Mouse (Mus musculus): ENCODE results near the gene Aqp2. TPM values are rescaled to one million over a fixed set of nuclear protein-coding genes. Genes with fewer than 3 reads are reported as not detected.

Aqp2 gene
- total RNA-seq, 2 experiments from 2014 or later: not detected

DNA sequence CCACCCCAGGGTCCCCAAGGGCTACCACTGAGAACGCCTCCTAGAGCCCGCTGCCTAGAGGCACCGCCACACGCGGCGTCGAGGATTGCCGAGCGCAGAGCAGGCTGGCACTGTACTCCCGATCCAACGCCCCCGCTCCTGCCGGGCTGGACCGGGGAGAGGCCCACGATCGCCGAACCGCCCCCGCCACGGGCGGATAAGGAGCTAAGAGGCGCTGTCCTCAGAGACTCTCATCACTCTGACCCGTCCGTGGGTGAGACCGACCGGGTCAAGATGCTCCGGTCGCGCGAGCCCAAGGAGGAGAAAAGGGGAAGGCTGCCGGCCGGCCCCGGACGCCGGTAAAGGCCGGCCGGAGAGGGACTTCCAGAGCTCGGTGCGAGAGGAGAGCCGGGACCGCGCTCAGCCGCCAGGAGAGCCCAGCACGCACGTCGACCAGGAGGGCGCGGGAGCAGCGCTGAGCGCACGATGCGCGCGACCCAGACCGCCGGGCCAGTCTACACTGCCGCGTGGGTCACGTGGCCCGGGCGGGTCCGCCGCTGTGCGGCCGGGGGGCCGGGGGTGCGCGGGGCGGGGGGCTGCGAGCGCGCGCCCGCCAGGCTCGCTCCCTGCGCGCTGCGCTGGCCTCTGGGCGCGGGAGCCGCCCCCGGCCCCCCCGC is 11.7 kb downstream of the Aqp2 start, which contains the start of gene Aqp5:
Aqp5 (plus strand) TSS at position 354 of the 656 bp plus-strand sequence.
- no peak for DNase-seq

DNA sequence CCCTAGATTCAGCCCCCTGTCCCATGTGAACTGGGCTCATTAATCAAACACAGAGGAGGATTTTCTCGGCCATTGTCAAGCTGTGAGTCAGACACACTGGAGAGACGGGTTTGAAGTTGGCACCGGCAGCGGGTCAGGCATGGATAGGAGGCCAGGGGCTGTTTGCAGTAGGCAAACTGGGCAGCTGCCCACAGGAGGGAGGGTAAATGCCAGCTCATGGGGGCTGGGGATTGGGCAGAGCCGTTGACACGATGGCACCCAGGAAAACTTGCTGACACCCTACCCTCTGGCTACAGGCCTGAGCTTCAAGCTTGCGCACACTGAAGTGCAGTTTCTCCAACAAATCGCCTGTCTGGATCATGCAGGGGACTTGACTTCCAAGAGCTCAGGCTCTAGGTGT is 13.3 kb downstream of the Aqp2 start:
- DNase-seq: no peak

DNA sequence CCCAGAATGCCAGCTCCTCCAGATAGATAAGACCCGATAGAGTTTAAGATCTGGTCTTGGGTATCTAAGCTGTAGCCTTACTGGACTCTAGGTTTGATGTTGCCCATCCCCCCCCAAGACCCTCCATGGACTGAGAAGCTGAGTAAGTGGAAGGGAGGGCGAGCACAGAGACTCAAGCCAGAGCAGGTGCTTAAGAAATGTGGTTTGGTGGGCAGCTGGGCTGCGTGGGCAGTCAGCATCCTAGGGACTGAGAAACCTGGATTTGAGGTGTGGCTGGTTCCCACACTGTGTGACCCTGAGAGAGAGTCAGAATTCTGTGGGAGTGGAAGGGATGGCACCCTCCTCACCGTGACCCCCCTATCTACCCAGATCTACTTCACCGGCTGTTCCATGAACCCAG is 14.0 kb downstream of the Aqp2 start:
- no peak for DNase-seq

DNA sequence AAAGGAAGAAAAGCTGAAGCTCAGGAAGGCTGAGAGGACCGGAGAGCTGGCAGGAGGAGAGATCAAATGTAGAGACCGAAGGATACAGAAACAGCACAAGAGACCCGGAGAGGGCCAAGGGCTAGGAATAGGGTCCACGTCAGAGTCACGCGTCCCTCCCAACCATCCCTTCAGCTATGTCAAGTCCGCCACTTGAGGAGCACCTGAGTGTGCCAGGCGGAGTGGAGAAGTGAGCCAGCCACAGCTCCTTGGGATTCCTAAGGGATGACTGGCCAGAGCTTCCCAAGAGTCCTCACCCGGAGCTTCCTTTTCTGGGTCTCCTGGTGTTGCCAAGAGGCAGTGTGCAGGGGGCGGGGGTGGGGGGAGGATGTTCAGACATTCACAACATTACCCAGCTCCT is 16.1 kb downstream of the Aqp2 start:
- DNase-seq: no peak

DNA sequence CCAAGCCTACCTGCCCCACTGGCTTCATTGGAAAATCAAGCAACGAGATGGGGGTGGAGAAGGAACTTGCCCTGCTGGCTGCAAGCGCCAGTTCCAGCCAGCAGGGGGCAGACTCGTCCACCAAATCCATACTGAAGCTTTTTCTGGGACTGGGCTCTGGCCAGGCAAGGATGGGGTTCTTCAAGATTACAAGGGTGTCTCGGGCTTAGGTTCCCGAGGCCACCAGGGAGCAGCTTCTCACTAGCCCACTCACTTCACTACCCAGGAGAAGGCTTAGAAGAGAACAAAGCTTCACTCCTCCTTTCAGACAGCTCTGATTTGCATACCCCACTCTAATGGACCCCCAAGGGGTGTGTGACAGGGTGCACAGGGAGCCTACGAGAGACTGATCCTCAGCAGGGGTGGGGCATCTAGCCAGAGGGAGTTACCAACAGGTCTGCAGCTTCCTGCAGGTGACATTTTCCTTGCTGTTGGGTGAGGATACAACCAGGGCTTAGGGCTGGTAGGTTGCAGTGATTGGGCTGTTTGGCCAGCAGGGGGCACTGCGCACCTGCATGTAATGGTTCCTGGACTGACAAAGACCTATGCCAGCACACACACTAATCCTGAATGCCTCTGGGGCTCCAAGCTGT is 17.3 kb downstream of the Aqp2 start:
- peak; percentile 76 to 89 for DNase-seq

DNA sequence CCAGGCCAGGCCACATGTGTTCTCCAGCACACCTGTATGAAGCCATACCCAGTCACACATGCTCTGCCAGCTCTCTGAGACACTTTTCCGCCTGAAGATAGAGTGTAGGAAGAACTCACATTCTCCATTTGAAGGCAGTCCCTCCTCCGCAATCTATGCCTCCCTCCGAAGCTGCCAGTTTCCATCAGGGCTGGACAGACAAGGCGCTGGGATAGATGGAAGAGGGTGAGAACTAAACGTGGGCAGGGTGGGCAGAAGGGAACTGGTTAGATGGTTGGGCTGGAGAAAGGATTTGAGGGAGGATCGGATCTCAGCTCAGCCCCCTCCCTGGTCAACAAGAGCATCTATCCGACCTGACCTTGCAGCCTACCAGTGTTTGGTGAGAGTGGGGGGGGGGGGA is 18.0 kb downstream of the Aqp2 start:
- DNase-seq: no peak

DNA sequence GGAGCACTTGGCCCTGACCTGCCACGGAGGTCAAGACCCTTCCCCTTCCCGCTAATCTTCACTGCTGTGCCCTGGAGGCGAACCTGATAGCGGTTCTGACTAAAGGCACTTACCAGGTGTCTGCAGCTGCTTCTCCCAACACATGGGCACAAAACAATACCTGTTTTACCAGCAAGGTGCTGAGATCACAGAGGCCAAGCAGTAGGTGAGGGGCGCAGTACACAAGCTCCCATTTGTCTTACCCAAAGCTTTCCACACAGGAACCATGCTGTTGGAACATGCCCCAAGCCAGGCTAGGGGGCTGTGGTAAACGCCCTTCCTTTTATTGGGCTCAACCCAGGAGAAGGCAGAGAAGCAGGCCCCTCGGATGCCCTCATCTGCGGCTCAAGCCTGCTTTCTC is 18.7 kb downstream of the Aqp2 start:
- DNase-seq: no peak

DNA sequence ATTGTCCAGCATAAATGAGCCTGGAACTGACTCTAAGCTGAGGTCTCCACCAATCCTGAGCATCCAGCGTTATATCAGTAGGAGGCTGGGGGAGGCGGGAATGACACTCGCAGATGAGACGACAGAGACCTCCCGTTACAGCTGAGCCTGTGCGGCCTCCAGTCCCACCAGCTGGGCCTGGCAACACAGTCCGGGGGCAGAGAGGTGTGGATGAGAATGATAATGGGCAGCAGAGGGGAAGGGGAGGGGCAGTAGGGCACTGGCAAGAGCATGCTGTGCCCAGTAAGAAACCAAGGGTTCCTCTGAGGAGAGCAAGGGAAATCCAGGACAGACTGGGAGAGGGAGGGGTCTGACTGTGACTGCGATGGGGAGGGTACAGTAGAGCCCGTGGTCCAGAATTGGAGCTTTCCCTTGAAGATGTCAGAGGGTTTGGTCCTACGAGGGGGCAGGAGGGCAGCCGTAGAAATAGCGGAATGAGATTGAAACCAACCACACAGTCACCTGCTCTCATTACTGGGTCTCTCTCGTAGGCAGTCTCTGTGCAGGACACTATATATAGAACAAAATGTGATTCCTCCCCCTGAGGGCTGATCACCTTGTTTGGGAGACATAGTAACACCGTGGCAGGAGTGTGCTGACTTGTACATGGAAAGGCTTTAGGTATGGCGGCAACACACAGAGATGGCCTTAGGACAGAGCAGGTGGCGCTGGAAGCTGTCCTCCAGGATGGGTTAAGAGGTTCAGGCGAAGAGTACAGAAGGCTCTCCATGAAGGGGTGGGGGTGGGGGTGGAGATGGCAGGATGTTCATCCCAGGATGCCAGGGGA is 20.6 kb downstream of the Aqp2 start:
- no peak for DNase-seq

DNA sequence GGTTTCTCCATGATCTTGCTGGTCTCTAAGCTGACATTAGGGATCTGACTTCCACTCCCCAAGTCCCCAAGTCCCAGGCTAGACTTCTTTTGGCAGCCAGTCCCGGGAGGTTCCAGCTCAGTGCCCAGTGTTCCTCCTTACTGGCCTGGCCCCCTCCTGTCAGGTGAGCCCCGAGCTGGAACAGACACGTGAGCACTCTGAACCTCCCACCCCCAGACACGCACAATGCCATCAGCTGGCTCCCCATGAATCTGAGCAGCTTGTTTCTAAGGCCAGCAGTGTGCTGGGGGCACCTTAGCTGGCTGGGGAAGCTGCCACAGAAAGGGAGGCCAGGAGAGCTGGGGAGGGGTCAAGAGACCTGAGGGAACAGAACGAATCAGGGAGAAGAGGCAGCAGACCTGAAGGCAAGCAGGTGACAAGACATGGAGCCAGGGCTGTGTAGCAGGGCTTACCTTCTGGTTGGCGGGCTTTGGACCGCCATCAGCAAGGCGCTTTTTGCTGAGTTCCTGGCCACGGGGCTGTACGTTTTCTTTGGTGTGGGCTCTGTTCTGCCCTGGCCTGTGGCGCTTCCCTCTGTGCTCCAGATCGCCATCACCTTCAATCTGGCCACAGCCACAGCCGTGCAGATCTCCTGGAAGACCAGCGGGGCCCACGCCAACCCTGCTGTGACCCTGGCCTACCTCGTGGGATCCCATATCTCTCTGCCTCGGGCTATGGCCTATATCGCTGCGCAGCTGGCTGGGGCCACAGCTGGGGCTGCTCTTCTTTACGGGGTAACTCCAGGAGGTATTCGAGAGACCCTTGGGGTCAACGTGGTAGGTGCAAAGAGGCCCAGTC is 22.3 kb downstream of the Aqp2 start, which contains the start of gene Aqp6:
Aqp6 (plus strand) TSS at position 415 of the 837 bp plus-strand sequence.
- DNase-seq: no peak

DNA sequence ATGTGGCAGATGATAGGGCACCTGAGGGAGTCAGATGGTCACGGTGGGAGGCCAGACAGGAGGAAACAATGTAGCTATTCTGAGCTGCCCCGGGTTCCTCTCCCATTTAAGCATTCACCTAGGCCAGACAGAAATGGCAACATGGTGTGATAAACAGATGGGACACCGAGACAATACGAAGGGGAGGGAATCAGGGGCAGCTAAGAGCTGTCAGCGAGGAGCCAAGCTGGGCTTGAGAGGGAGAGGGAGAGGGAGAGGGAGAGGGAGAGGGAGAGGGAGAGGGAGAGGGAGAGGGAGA is 22.9 kb downstream of the Aqp2 start:
- no peak for DNase-seq

DNA sequence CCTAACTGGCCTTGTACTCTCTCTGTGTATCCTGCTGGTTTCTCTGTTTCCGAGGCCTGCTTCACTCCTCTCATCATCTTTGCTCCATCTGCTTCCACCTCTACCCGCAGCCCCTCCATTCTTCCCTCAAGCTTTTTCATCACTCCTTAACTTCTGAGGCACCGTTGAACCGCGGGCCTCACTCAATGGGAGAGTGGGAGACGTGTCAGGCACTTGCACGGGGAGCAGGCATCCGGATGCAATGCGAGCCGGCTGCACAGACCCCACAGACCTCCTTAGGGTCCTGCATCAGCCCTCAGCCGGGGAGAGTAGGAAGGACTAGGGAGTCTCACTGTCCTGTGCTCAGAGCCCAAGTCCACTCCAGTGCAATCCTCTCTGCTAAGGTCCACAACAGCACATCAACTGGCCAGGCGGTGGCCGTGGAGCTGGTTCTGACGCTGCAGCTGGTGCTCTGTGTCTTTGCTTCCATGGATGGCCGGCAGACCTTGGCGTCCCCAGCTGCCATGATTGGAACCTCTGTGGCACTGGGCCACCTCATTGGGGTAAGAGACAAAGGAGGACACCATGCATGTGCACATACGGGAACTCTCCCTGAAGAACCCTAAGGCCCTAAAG is 23.5 kb downstream of the Aqp2 start:
- DNase-seq: no peak

DNA sequence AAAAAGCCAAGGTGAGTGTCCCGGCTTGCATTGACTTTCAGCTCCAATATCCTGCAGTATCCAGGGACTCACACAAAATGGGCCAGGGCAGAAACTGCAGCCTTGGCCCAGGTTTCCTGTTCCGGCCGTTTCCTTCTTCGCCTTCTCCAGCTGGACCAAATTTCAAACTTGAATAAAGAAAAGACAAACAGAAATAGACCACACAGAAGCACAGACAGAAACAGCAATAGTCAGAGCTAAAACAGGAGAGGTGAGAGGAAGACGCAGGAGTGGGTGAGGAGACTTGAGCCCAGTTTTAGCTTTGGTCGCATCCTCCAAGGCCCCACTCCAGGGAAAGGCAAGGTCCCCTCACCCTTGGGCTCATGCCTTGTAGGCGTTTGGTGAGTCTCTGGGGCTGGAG is 24.4 kb downstream of the Aqp2 start:
- no peak for DNase-seq

DNA sequence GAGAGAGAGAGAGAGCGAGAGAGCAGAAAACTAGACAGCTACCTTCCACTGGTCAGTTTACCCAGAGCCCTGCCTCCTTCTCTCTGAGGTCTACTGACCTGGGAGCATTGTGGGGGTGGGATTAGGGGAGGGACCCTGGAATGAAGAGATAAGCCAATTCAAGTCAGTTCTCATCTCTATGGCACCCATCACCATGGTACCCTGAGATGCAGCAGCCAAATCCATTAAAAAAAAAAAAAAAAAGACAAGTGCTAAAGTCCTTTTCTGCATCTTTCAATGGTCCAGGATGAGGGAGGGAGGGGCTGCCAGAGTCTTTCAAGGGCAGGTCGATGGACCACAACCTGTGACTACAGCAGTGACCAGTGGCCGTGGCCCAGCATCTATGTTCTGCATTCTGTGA is 26.7 kb downstream of the Aqp2 start:
- DNase-seq: no peak

DNA sequence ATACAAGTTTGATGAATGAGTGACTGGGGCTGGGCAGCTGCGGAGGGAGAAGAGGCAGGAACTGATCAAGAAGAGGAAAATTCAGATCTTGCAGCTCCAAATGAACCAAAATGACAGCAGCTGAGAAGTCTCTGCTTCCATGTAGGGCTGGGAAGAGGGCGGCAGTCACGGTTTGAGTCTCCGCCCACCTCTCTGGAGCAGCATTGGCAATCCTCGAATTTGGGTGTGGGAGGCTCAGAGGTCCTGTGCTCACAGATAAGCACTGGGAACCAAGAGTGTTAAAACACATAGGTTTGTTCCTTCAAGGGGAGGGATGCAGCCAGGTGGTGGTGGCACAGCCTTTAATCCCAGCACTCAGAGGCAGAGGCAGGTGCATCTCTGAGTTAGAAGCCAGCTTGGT is 27.7 kb downstream of the Aqp2 start:
- DNase-seq: no peak

DNA sequence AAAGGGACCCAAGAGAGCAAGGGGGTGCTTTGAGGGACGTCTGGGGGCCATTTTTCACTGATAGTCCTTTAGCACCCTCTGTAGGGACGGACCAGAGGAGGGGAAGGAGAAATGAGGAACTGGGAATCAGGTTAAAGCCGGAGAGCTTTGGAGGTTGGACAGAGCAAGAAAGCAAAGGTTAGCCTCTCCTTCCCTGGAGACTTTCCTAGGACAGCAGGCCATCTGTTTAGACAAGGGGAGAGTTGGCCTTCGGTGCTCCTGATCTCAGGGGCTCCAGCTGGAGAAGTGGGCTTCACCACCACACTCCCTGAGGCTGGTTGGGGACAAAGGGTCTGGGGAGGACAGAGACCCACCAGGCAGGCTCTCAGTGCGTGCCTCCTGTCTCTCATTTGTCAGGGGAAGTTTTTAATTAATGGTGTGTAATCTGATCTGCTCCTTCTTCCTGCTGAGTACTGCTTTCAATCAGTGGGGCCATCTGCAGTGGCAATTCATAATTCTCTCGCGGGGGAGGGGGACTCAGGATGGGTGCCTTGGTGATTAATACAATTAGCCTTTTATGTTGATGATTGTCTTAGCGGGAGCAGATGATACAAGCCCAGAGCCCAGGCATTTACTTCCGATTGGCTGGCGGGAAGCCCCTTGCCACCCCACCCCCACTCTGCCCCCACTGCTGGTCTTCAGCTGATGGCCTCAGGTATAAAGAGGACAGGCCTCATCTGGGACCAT is 28.7 kb downstream of the Aqp2 start:
- DNase-seq: no peak

DNA sequence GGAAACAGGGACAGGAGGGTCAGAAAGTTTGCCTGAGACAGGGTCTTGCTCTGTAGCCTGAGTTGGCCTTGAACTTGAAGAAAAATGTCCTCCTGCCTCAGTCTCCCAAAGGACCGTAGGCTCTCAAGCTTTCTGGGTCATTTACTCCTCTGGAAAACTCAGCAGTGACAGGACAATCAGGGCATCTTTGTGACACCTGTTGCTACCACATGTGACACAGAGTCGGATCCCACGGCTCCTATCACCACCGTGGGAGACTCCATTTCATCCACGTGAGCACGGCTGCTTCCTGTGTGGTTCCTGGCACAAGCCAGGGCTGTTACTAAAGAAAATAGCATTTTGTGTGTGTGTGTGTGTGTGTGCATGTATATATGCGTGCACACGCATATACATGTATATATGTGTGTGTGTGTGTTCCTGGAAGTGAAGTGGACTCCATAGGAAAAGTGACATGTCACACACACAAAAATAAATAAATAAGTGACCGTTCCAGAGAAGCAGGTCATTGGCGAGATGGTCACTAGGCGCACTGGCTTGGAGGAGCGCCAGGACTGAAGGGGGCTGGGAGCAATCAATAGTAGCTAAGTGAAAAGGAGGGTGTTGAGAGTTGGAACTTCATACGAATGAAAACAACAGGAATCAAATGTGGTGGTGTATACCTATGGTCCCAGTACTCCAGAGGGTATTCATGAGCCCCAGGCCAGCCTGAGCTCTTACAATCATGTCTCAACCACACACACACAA is 29.7 kb downstream of the Aqp2 start:
- DNase-seq: no peak

DNA sequence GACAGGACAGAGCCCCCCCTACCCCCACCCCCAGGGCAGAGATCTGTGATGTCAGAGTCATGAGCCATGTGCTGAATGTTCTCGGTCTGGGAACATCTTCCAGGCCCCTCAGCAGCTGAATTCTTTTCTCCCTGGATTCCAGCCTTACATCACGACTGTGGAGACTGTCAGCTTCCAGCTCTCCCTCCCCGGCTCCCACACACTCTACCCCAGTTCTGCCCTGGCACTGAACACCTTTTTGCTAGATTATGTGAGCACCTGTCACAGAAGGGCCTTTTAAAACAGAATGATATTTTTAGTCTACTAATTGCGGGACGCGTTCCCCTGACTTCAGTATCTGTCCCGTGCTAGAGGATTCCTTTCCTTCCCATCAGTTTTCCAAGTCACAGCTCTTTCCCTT is 32.7 kb downstream of the Aqp2 start:
- no peak for DNase-seq

DNA sequence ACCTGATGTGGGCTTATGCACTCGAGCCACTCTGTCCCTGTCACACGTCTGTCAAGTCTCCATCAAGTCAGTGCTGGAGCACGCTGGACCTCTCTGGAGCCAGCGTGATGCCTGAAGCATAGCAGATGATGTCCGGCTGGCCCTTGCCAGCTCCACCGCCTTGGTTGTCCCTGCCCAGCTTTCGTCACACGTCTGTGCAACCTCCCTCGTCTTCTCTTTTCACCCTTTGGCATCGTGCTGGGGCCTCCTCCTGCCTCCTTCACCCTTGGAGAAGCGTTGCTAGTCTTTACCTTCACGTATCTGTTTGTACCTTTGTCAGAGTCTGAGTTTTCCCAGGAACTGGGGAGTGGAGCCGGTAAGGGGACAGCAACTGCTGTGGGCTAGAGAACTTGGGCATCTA is 35.4 kb downstream of the Aqp2 start:
- DNase-seq: no peak

DNA sequence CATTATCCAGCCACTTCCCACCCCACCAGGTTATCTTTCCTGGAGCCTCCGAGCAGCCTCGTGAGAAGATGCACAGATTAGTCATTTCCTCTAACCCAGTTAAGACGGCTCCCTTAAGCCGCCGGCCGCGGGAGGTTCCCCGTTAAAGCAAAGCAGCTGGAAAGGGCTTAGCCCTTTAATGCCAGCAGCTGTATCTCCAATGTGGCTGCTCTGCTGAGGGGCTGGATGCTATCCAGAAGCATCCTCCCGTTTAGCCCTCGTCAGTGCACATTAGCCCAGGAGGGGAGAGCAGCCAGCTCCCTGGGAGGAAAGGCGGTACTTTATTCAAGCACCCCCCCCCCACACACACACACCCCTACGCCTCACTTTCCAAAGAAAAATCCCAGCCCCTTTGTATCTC is 35.9 kb downstream of the Aqp2 start:
- DNase-seq: peak; percentile 28 to 38

DNA sequence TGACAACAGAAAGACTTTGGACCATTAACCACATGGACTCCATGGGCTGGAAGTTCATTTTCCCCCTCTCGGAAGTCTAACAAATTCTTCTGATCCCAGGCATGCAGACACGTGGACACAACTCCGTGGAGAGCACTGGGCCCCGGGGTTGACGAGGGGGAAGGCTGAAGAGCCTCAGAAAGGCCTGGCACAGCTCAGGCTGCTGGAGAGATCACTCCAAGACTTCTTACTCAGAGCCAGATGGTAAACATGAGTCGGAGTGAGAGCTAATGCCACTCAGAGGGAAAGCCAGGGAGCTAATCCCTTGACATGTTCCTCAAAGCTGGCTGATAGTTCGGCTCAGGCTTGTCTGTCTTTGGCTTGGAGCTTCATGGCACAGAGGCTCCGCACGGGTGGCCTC is 36.4 kb downstream of the Aqp2 start:
- DNase-seq: no peak

DNA sequence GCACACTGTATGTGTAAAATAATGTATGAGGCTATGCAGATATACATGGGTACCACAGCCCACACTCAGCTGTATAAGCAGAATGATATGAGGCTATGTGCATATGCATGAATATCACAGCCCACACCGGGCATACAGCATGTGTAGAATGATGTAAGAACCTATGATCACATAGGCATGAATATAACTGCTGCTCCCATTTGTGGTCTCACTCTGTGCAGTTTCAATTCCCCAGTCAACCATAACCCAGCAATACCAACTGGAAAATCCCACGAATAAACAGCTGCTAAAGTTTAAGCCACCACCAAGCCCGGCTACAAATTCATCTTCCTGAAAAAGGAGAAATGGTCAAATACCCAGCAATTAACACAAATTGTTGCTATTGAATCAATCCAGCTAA is 39.7 kb downstream of the Aqp2 start:
- DNase-seq: no peak

Data from heart, adult 18-20 months (tissue).